Mouse (Mus musculus) hindbrain, embryonic 16.5 days (tissue): ENCODE measurements at regions not wholly inside any gene's neighbourhood (a gene's known extent, or its start where the extent isn't known, plus 50 kb on each side); places are given as distances from the start of the nearest gene placed in this dataset.
"Not testable (repeated sequence)": the region's sequence is repeated elsewhere in the genome, so short reads cannot be mapped to it uniquely, and the experiment has no call there.

Experiments used
- ATAC-seq: fragments of 200-750 bp; cut with Nextera tagmentation; 2 replicates; pipeline ENCODE4 v1.8.0; 2017; ENCODE audit warnings: moderate TSS enrichment, moderate library complexity
- H3K27ac ChIP-seq: fragments of 300-500 bp; sonication (generic); 2 replicates; pipeline ENCODE4 v1.5.1; 2014; ENCODE audit warnings: low read depth, mild to moderate bottlenecking, control low read depth, low read length, moderate library complexity
- H3K27me3 ChIP-seq: fragments of 300-500 bp; sonication (generic); replicated peaks from 2 replicates; pipeline ENCODE4 v1.6.1; 2014; ENCODE audit warnings: low read length; ENCODE audit not compliant: control insufficient read depth, insufficient read depth
- H3K36me3 ChIP-seq: fragments of 300-500 bp; sonication (generic); 2 replicates; pipeline ENCODE4 v1.6.1; 2014; ENCODE audit warnings: mild to moderate bottlenecking, low read length, moderate library complexity, mixed read lengths; ENCODE audit not compliant: control insufficient read depth, insufficient read depth
- H3K4me1 ChIP-seq: fragments of 300-500 bp; sonication (generic); 2 replicates; pipeline ENCODE4 v1.6.1; 2014; ENCODE audit warnings: low read depth, low read length; ENCODE audit not compliant: control insufficient read depth, insufficient read depth
- H3K4me2 ChIP-seq: fragments of 300-500 bp; sonication (generic); 2 replicates; pipeline ENCODE4 v1.6.1; 2014; ENCODE audit warnings: mild to moderate bottlenecking, low read length, control low read depth, moderate library complexity
- H3K4me3 ChIP-seq: fragments of 300-500 bp; sonication (generic); 2 replicates; pipeline ENCODE4 v1.5.1; 2014; ENCODE audit warnings: mild to moderate bottlenecking, low read length, control low read depth, moderate library complexity
- H3K9ac ChIP-seq: fragments of 300-500 bp; sonication (generic); 2 replicates; pipeline ENCODE4 v1.6.1; 2014; ENCODE audit warnings: low read depth, mild to moderate bottlenecking, control low read depth, low read length, moderate library complexity
- H3K9me3 ChIP-seq: fragments of 300-500 bp; sonication (generic); 2 replicates; pipeline ENCODE4 v1.6.1; 2014; ENCODE audit warnings: mild to moderate bottlenecking, low read length, moderate library complexity; ENCODE audit not compliant: control insufficient read depth
- WGBS: fragments of 180-500 bp; shearing (Covaris S2); extraction: QIAGEN DNeasy Blood & Tissue Kit; methylation state at CpG from one replicate; pipeline ENCODE4 v1.1.7; 2014; 5-methylcytosine and 5-hydroxymethylcytosine counted together

DNA sequence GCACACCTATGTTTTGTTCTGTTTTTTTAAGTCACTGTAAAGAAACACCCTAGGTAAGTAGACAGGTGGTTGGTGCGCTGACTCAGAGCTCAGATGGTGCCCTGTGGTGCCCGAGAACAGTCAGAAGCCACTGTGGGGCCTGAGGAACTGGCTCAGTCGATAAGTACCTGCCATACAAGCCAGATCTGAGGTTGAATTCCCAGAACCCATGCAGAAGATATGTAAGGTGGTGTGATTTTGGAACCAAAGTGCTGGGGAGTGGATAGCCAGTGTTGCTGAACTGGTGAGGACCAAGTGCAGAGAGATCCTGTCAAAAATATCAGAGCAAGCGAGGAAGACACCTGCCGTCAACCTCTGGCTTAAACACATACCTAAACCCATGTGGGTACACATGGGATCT, 65.4 kb downstream of the Chst1 start:
- no peak overlapping the region for H3K4me3 ChIP-seq
- H3K9ac ChIP-seq = no peak overlapping the region
- no peaks in the 10 kb centered on the region for H3K9me3 ChIP-seq
- WGBS = 83% methylated on average over 5 of the region's 5 CpGs
- H3K4me2 ChIP-seq = no peak overlapping the region
- H3K36me3 ChIP-seq = no peaks in the 10 kb centered on the region
- H3K27ac ChIP-seq = no peak overlapping the region
- no peaks in the 10 kb centered on the region for H3K4me1 ChIP-seq
- ATAC-seq = no peak
- no peaks in the 10 kb centered on the region for H3K27me3 ChIP-seq

DNA sequence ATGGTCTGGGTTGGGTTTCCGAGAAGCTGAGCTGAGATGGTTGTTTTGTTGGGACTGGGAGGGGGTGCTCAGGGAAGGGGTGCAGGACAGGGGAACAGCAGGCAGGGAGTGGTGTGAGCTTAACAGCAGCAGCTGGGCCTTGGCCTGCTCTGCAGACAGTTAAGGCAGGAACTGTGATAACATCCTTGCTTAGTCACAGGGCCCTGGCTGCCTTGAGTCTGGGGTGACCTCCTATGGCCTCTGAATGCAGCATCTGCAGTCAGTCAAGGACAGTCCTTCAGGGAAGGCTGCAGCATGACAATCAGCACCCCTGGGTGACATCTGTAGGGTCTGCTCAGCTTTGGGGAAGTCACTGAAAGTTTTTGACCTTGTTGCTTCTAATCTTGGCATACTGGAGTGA, 67.7 kb downstream of the Chst1 start:
- Histone ChIP-seq H3K27ac (no peak overlapping the region), H3K9ac (no peak overlapping the region), H3K9me3 (no peaks in the 10 kb centered on the region), H3K27me3 (no peaks in the 10 kb centered on the region), H3K4me3 (no peak overlapping the region), H3K36me3 (no peaks in the 10 kb centered on the region), H3K4me2 (no peak overlapping the region), H3K4me1 (no peaks in the 10 kb centered on the region)
- 88% methylated on average over 1 of the region's 1 CpGs for WGBS
- no peak for ATAC-seq

DNA sequence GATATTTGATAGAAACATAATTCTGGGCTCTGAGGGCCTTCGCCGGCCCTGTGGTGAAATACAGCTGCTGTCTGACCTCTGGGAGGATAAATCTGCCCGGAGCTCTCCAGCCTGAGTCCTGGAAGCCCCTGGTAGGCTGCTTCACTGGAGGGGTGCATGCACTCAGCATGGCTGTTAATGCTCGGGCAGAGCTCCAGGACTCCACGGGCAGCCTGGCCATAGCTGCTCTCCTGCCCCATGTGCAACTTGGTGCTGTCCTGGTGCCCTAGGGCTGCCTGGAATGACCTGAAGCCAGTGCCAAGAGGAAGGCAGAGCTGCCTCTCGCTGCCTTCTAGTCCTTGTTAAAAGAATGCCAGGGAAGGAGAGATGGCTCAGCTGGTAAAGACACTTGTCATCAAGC, 68.2 kb downstream of the Chst1 start:
- no peak overlapping the region for H3K9ac ChIP-seq
- no peaks in the 10 kb centered on the region for H3K36me3 ChIP-seq
- ATAC-seq = no peak
- H3K4me2 ChIP-seq = no peak overlapping the region
- no peaks in the 10 kb centered on the region for H3K4me1 ChIP-seq
- H3K27ac ChIP-seq = no peak overlapping the region
- 59% methylated on average over 6 of the region's 6 CpGs for WGBS
- no peaks in the 10 kb centered on the region for H3K9me3 ChIP-seq
- no peaks in the 10 kb centered on the region for H3K27me3 ChIP-seq
- no peak overlapping the region for H3K4me3 ChIP-seq

DNA sequence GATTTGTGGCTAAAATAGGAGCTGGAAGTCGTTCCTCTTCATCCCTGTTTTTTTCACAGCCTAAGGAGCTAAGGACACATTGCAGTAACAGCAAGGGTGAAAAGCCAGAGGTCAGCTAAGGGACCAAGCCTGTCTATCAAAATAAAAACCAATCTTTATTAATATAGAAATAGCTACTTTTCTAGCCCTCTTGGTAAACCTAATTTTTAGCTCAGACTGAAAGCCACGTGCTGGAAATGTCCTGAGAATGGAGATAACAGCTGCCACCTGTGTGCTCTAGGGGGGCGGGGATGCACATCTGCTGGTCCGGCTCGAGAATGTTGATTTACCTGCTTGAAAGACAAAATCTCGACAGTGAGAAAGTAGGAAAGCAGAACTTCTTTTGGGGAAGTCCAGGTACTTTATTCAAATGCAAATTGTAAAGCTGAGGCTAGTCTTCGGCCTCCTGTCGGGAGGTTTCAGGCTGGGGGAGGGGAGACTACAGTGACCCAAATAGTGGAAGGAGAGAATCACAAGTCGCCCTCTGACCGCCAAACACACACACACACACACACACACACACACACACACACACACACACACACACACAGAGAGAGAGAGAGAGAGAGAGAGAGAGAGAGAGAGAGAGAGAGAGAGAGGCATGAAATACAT, 70.0 kb downstream of the Chst1 start:
- 25% methylated on average over 9 of the region's 10 CpGs for WGBS

DNA sequence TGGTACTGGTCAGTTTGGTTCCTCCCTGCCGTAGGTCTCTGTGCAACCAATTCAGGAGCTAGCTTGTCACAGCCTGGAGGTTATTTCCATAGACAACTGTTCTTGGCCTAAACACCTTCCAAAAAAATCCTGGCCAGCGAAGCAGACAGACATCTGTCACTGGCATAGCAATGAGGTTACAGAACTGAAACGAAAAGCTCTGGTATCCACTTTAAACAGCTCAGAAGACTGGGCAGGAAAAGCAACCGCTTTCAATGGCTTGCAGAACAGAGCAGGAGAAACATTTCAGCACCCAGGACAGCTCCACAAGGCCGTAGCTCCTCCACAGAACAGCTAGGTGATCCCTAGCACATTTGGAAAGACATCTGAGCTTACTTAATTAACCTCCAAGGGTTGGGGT, 72.1 kb downstream of the Chst1 start:
- no peak overlapping the region for H3K27ac ChIP-seq
- no peaks in the 10 kb centered on the region for H3K9me3 ChIP-seq
- H3K27me3 ChIP-seq = no peaks in the 10 kb centered on the region
- no peaks in the 10 kb centered on the region for H3K4me1 ChIP-seq
- H3K9ac ChIP-seq = no peak overlapping the region
- no peaks in the 10 kb centered on the region for H3K36me3 ChIP-seq
- WGBS = 36% methylated on average over 5 of the region's 5 CpGs
- no peak overlapping the region for H3K4me2 ChIP-seq
- no peak for ATAC-seq
- no peak overlapping the region for H3K4me3 ChIP-seq

More for the DNA sequence above, 70.0 kb downstream of the Chst1 start:
- not testable (repeated sequence) for H3K27me3 ChIP-seq, H3K36me3 ChIP-seq, ATAC-seq, H3K27ac ChIP-seq, H3K4me2 ChIP-seq, H3K9ac ChIP-seq, H3K4me1 ChIP-seq, H3K9me3 ChIP-seq, H3K4me3 ChIP-seq

DNA sequence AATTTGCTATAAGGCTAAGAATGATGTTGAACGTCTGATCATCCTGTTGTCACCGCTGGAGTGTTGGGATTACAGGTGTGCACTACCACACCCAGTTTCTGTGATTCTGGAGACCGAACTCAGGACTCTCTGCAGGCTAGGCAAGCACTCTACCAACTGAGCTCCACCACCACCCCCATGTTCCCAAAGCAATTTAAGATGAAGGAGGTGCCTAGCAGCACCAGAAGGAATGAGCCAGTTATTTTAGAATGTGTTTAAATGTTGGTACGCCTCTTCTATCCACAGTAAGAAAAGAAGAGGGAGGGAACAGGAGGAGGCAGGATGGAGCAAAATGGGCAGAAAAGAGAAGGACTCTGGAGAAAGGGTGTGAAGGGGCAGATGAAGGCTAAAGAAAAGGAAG, 72.6 kb downstream of the Chst1 start:
- no peak overlapping the region for H3K4me2 ChIP-seq
- H3K9me3 ChIP-seq = no peaks in the 10 kb centered on the region
- H3K27me3 ChIP-seq = no peaks in the 10 kb centered on the region
- no peaks in the 10 kb centered on the region for H3K36me3 ChIP-seq
- 79% methylated on average over 4 of the region's 4 CpGs for WGBS
- no peak for ATAC-seq
- no peak overlapping the region for H3K27ac ChIP-seq
- H3K4me3 ChIP-seq = no peak overlapping the region
- no peaks in the 10 kb centered on the region for H3K4me1 ChIP-seq
- no peak overlapping the region for H3K9ac ChIP-seq

DNA sequence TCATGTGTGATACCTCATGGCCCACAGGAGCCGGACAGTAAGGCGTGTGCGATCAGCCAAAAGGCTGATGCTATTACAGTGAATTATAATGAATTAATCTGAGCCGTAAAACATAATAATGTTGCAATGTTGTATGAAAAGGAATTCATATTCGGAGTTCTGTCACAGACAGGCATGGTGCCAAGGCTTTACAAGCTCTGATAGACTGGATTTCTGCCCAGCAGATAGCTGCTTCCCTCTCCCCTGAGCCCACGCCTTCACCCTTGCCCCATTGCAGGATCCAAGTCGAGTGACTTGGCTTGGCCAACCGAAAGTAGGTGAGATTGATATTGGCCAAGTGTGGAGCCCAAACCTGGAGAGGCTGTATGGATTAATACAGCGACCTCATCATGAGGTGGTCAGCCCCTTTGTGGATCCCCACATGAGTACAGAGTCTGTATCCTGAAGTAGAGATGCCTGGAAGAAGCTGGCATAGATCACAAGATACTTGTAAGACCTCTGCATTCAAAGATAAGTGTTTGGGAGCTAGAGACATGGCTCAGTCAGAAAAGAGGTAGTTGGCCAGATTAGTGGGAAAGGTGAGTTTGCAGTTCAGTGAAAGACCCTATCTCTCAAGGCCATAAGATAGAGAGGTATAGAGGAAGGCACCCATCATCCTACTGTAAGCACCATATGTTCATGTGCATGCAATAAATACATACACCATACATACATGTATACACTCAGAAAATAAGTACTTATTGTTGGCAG, 73.7 kb downstream of the Chst1 start:
- Histone ChIP-seq H3K27me3 (no peaks in the 10 kb centered on the region), H3K36me3 (no peaks in the 10 kb centered on the region), H3K9ac (no peak overlapping the region), H3K27ac (no peak overlapping the region), H3K4me2 (no peak overlapping the region), H3K9me3 (no peaks in the 10 kb centered on the region), H3K4me3 (no peak overlapping the region), H3K4me1 (no peaks in the 10 kb centered on the region)
- WGBS = 78% methylated on average over 9 of the region's 9 CpGs
- ATAC-seq = no peak

DNA sequence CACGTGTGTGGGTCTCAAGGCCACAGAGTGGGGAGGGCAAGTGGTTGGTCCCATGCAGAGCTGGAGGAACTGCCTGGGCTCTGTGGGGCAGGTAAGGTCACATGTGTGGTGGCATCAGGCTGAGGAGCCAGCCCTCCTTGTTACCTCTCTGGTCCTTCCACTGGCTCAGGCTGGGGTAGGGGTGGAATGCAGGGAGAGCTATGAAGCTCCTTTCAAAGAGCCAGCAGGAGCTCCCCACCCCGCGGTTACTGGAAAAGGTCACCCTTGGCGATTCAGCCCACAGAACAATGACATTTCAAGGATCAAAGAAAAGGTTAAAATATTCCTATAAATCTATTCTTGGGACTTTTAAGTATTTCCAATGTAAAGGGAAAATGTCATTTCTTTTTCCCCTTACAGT, 74.4 kb downstream of the Chst1 start:
- ATAC-seq = 0 out of 2 replicates have a peak, but pooled peaks have one; percentile 18
- H3K4me2 ChIP-seq = no peak overlapping the region
- H3K4me1 ChIP-seq = no peaks in the 10 kb centered on the region
- no peak overlapping the region for H3K9ac ChIP-seq
- H3K27me3 ChIP-seq = no peaks in the 10 kb centered on the region
- no peak overlapping the region for H3K4me3 ChIP-seq
- no peak overlapping the region for H3K27ac ChIP-seq
- 8% methylated on average over 4 of the region's 4 CpGs for WGBS
- H3K36me3 ChIP-seq = no peaks in the 10 kb centered on the region
- H3K9me3 ChIP-seq = no peaks in the 10 kb centered on the region

DNA sequence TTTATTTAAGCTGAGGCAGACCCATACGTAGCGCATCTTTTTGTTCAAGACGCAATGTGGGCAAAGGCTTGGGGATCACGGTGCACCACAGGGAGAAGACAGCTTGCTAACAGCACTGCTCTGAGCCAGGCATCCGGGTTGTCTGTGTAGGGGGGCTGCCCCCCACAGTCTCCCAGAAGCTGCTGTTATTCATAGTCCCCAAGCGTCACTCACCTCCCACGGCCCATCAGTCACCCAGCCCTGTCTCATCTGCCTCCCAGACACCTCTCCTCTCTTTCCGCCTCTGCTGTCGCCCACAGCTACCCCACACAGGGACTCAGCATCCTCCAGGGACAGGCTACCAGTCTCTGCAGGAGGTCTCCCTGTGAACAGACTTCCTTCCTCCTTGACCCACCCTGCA, 75.7 kb downstream of the Chst1 start:
- Histone ChIP-seq H3K36me3 (no peaks in the 10 kb centered on the region), H3K9ac (no peak overlapping the region), H3K4me2 (no peak overlapping the region), H3K4me3 (no peak overlapping the region), H3K27ac (no peak overlapping the region), H3K27me3 (no peaks in the 10 kb centered on the region), H3K4me1 (no peaks in the 10 kb centered on the region), H3K9me3 (no peaks in the 10 kb centered on the region)
- no peak for ATAC-seq
- 45% methylated on average over 9 of the region's 9 CpGs for WGBS
